Mouse (Mus musculus): ENCODE data around the gene Gbp2b. TPM values are rescaled to one million over a fixed set of nuclear protein-coding genes. Genes with fewer than 3 reads are reported as not detected.
"Not testable (repeated sequence)": the region's sequence is repeated elsewhere in the genome, so short reads cannot be mapped to it uniquely, and the experiment has no call there.

The Gbp2b gene
- total and polyA plus RNA-seq, 3 experiments, result 0.04 to 0.18 (median 0.16) TPM

- Histone ChIP-seq H3K9ac (ENCODE audit: low read depth, low read length) (peak overlapping the region; percentile 59), H3K27ac (peak overlapping the region; percentile 81), H3K4me3 (peak overlapping the region; percentile 61), H3K27me3 (ENCODE audit: control insufficient read depth, insufficient read depth, low read length) (no peaks in the 10 kb centered on the region), H3K79me2 (replicated peaks; ENCODE audit: control insufficient read depth, insufficient read depth, low read length) (no peaks in the 10 kb centered on the region), H3K36me3 (ENCODE audit: control insufficient read depth, insufficient read depth, low read length) (peaks cover 6% of the 10 kb centered on the region), H3K4me1 (ENCODE audit: control insufficient read depth, insufficient read depth, low read length) (peaks cover 3% of the 10 kb centered on the region)
- WGBS, result 3% methylated on average over 12 of the region's 12 CpGs
- TF ChIP-seq EP300 (IDR thresholded peaks at IDR 0.05; ENCODE audit: insufficient read depth, low read depth, low read length), result peak; percentile 81; the same call in 1 of the 2 replicates
- TF ChIP-seq POLR2A (IDR thresholded peaks at IDR 0.05; ENCODE audit: insufficient read depth, low read depth, low read length), result 0 out of 2 replicates have a peak, but pooled peaks have one; percentile 35
- peak; percentile 100 for TF ChIP-seq CTCF (IDR thresholded peaks at IDR 0.05)
- peak; percentile 89 for DNase-seq
- intact Hi-C loops (cut with DNase I), result loop anchor here (1.0 to 10.0 kb wide), 4 partner anchors 60 to 166 kb away; partner anchors contain the start of genes Gbp2, Gbp5 and Pdlim5
Measured at GRCm38 (mm10) chr3:142560296-142560948, 34.2 kb upstream of the Gbp2b start.

GRCm38 (mm10) chr3:142561045-142561646, 33.5 kb upstream of the Gbp2b start:
- no peak overlapping the region for H3K9ac ChIP-seq (ENCODE audit: low read depth, low read length)
- no peaks in the 10 kb centered on the region for H3K79me2 ChIP-seq (replicated peaks; ENCODE audit: control insufficient read depth, insufficient read depth, low read length)
- peaks cover 3% of the 10 kb centered on the region for H3K4me1 ChIP-seq (ENCODE audit: control insufficient read depth, insufficient read depth, low read length)
- TF ChIP-seq CTCF (IDR thresholded peaks at IDR 0.05) (no peak), POLR2A (IDR thresholded peaks at IDR 0.05; ENCODE audit: insufficient read depth, low read depth, low read length) (no peak), EP300 (IDR thresholded peaks at IDR 0.05; ENCODE audit: insufficient read depth, low read depth, low read length) (no peak)
- intact Hi-C loops (cut with DNase I), result loop anchor here (2.0 to 10.0 kb wide), 3 partner anchors 60 to 166 kb away; partner anchors contain the start of genes Gbp2 and Pdlim5
- peak overlapping the region; percentile 61 for H3K4me3 ChIP-seq
- H3K27ac ChIP-seq, result peak overlapping the region; percentile 81
- peaks cover 6% of the 10 kb centered on the region for H3K36me3 ChIP-seq (ENCODE audit: control insufficient read depth, insufficient read depth, low read length)
- DNase-seq, result no peak
- WGBS, result 63% methylated on average over 14 of the region's 14 CpGs
- no peaks in the 10 kb centered on the region for H3K27me3 ChIP-seq (ENCODE audit: control insufficient read depth, insufficient read depth, low read length)

- intact Hi-C loops (cut with DNase I), result loop anchor here (2.0 to 10.0 kb wide), 3 partner anchors 59 to 167 kb away; partner anchors contain the start of genes Gbp2 and Pdlim5
- 70% methylated on average over 7 of the region's 7 CpGs for WGBS
- no peaks in the 10 kb centered on the region for H3K27me3 ChIP-seq (ENCODE audit: control insufficient read depth, insufficient read depth, low read length)
- H3K4me1 ChIP-seq (ENCODE audit: control insufficient read depth, insufficient read depth, low read length), result peaks cover 3% of the 10 kb centered on the region
- TF ChIP-seq CTCF (IDR thresholded peaks at IDR 0.05) (no peak), POLR2A (IDR thresholded peaks at IDR 0.05; ENCODE audit: insufficient read depth, low read depth, low read length) (no peak), EP300 (IDR thresholded peaks at IDR 0.05; ENCODE audit: insufficient read depth, low read depth, low read length) (no peak)
- DNase-seq, result no peak
- peak overlapping the region; percentile 13; the same call in 1 of the 2 replicates for H3K9ac ChIP-seq (ENCODE audit: low read depth, low read length)
- no peak overlapping the region for H3K4me3 ChIP-seq
- peaks cover 9% of the 10 kb centered on the region for H3K36me3 ChIP-seq (ENCODE audit: control insufficient read depth, insufficient read depth, low read length)
- H3K79me2 ChIP-seq (replicated peaks; ENCODE audit: control insufficient read depth, insufficient read depth, low read length), result no peaks in the 10 kb centered on the region
- no peak overlapping the region for H3K27ac ChIP-seq
Measured at GRCm38 (mm10) chr3:142561666-142562065, 33.0 kb upstream of the Gbp2b start.

- WGBS, result 68% methylated on average over 5 of the region's 5 CpGs
- intact Hi-C loops (cut with DNase I), result loop anchor here (10.0 kb wide), 1 partner anchor 173 kb away; the partner anchor contains the start of gene Pdlim5
- not testable (repeated sequence) for DNase-seq
Measured at GRCm38 (mm10) chr3:142567490-142567889, 27.2 kb upstream of the Gbp2b start.

GRCm38 (mm10) chr3:142570738-142571137, 23.9 kb upstream of the Gbp2b start:
- DNase-seq, result no peak
- Histone ChIP-seq H3K79me2 (replicated peaks; ENCODE audit: control insufficient read depth, insufficient read depth, low read length) (no peaks in the 10 kb centered on the region), H3K9ac (ENCODE audit: low read depth, low read length) (no peak overlapping the region), H3K4me3 (no peak overlapping the region), H3K27ac (no peak overlapping the region), H3K36me3 (ENCODE audit: control insufficient read depth, insufficient read depth, low read length) (peaks cover 3% of the 10 kb centered on the region), H3K4me1 (ENCODE audit: control insufficient read depth, insufficient read depth, low read length) (no peaks in the 10 kb centered on the region), H3K27me3 (ENCODE audit: control insufficient read depth, insufficient read depth, low read length) (no peaks in the 10 kb centered on the region)
- TF ChIP-seq POLR2A (IDR thresholded peaks at IDR 0.05; ENCODE audit: insufficient read depth, low read depth, low read length), result no peak
- TF ChIP-seq EP300 (IDR thresholded peaks at IDR 0.05; ENCODE audit: insufficient read depth, low read depth, low read length), result no peak
- no peak for TF ChIP-seq CTCF (IDR thresholded peaks at IDR 0.05)
- WGBS, result 86% methylated on average over 4 of the region's 4 CpGs
- intact Hi-C loops (cut with DNase I), result no loop called here

More at GRCm38 (mm10) chr3:142567490-142567889, 27.2 kb upstream of the Gbp2b start:
- H3K4me3 ChIP-seq; H3K79me2 ChIP-seq (replicated peaks; ENCODE audit: control insufficient read depth, insufficient read depth, low read length); H3K9ac ChIP-seq (ENCODE audit: low read depth, low read length); H3K36me3 ChIP-seq (ENCODE audit: control insufficient read depth, insufficient read depth, low read length); H3K27ac ChIP-seq; H3K27me3 ChIP-seq (ENCODE audit: control insufficient read depth, insufficient read depth, low read length); H3K4me1 ChIP-seq (ENCODE audit: control insufficient read depth, insufficient read depth, low read length): not testable (repeated sequence)

- no peak overlapping the region for H3K9ac ChIP-seq (ENCODE audit: low read depth, low read length)
- no peak for TF ChIP-seq EP300 (IDR thresholded peaks at IDR 0.05; ENCODE audit: insufficient read depth, low read depth, low read length)
- no peak for TF ChIP-seq CTCF (IDR thresholded peaks at IDR 0.05)
- TF ChIP-seq POLR2A (IDR thresholded peaks at IDR 0.05; ENCODE audit: insufficient read depth, low read depth, low read length), result no peak
- H3K4me1 ChIP-seq (ENCODE audit: control insufficient read depth, insufficient read depth, low read length), result no peaks in the 10 kb centered on the region
- no peak for DNase-seq
- H3K27ac ChIP-seq, result no peak overlapping the region
- intact Hi-C loops (cut with DNase I), result no loop called here
- H3K27me3 ChIP-seq (ENCODE audit: control insufficient read depth, insufficient read depth, low read length), result no peaks in the 10 kb centered on the region
- H3K79me2 ChIP-seq (replicated peaks; ENCODE audit: control insufficient read depth, insufficient read depth, low read length), result no peaks in the 10 kb centered on the region
- no peak overlapping the region for H3K4me3 ChIP-seq
- WGBS, result 74% methylated on average over 3 of the region's 3 CpGs
- H3K36me3 ChIP-seq (ENCODE audit: control insufficient read depth, insufficient read depth, low read length), result no peaks in the 10 kb centered on the region
Measured at GRCm38 (mm10) chr3:142577108-142577507, 17.5 kb upstream of the Gbp2b start.
